Mouse (Mus musculus) heart, adult 2 months (tissue): ENCODE results near the gene Nfkbib.

Source experiments
- CTCF ChIP-seq: fragments of 200-600 bp; IDR thresholded peaks from 2 replicates; pipeline ENCODE4 v1.8.1; 2022; ENCODE audit warnings: antibody characterized with exemption, mild to moderate bottlenecking, moderate library complexity
- EP300 ChIP-seq: fragments of 200-500 bp; IDR thresholded peaks from 2 replicates; pipeline ENCODE4 v1.6.1; 2011; ENCODE audit warnings: low read depth, low read length, control low read depth; ENCODE audit not compliant: insufficient read depth

DNA sequence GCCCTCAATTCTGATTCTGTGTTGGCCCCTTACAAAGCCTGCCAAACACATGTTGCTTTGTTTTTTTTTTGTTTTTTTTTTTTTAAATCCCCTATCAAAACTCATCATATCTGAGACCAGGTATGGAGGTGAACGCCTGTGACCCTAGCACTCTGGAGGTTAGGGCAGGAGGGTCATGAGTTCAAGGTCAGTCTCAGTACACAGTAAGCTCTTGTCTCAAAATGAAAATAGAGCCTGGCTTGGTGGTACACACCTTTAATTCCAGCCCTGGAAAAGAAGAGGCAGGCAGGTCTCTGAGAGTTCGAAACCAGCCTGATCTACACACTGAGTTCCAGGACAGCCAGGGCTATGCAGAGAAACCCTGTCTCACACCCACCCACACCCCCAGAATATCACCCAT, 47.7 kb downstream of the Nfkbib start:
- TF ChIP-seq CTCF (no peak), EP300 (no peak)
